Mouse (Mus musculus) frontal cortex, postnatal 36 days (tissue): ENCODE data around the gene Trpc5.

Experiments
- DNase-seq, 2 experiments: peaks; one replicate each; pipeline ENCODE4 v3.0.0; 2022; ENCODE audit warnings: low spot score in 2 of 2

Trpc5 gene

DNA sequence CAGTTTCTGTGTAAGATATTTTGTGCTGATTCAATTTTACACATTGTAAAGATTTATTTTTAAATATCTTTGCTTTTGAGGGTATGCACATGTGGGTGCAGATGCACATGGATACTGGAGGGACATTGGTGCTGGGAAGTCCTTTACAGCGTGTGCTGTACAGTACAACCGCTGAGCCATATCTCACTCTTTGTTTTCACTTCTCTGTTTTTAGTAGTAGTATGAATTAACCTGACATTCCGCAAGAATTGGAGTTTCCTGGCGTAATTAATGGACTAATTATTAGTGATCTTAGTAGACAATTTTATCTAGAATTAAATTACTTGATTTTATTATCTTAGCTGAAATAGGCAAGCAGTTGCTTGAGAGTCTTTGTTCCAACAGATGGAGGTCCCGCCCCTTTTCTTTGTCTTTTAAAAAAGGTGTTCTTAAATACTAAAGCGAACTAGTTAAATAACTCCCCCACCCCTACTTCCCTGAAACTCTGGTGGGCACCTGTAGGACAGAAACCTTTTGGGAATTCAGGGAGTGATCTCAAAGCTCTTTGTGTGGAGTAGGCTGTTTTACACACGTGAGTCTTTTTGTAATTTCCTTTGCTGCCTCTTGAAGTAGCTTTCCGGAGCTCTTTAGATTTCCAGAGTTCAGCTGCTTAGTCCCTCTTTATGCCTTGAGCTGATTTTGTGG lies 352.5 kb downstream of the Trpc5 start:
- DNase-seq = no peak
